Mouse (Mus musculus) neutrophil, adult 5-6 weeks (primary cell): ENCODE results near the gene Foxo1. TPM values are rescaled to one million over a fixed set of nuclear protein-coding genes. Genes with fewer than 3 reads are reported as not detected.

Source experiments
- ATAC-seq: fragments of 151-379, 151-347 bp; 2 replicates; pipeline ENCODE4 v1.8.0; 2017; ENCODE audit warnings: mild to moderate bottlenecking, moderate TSS enrichment; ENCODE audit not compliant: insufficient number of reproducible peaks, poor library complexity, low FRiP score, severe bottlenecking; ENCODE audit errors: extremely low read depth
- total RNA-seq: library from RNA; stranded (forward); fragments of 200-1000 nt; gene quantifications from 2 replicates; pipeline ENCODE4 v1.2.3, GENCODE M21; 2017

The Foxo1 gene
- 23.4 and 23.7 TPM in 2 replicates for total RNA-seq

DNA sequence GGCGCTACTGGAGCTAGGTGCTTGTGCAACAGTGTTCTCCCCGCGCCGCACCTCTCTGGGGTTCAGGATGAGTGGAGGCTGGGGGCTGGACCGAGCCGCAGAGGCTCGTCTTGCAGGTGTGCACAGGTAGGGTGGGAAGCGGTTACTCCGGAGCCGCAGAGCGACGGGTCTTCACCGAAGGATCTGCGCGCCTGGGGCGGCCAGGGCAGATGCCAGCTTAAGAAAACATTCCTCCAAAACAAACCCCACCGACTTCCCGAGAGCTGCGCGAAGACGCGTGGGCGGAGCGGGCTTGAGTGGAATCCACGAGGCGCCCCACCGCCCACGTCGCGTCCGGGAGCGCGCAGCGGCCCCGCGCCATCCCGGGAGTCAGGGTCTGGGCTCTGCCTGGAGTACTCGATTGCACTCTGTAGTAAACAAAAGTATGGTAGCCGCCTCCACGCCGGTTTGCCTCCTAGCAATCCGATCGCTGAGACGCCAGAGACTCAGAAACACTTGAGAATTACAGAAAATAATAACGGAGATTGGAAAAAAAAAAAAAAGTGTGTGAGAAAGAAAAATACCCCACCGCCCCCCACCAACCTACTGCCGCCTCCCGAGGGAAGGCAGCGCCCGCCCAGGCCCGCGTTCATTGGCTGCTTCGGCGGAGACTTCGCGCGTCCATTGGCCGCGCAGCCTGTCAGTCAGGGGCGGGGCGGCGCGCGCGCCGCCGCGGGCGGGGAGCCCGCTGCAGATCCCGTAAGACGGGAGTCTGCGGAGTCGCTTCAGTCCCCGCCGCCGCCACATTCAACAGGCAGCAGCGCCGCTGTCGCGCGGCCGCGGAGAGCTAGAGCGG lies at the start of gene Foxo1:
Gene Foxo1 (plus strand): TSS at position 685 of the 835 bp plus-strand sequence.
- ATAC-seq: peak; percentile 51

- no peak for ATAC-seq
Observed at GRCm38 (mm10) chr3:52218864-52219263, 49.3 kb upstream of the Foxo1 start.

DNA sequence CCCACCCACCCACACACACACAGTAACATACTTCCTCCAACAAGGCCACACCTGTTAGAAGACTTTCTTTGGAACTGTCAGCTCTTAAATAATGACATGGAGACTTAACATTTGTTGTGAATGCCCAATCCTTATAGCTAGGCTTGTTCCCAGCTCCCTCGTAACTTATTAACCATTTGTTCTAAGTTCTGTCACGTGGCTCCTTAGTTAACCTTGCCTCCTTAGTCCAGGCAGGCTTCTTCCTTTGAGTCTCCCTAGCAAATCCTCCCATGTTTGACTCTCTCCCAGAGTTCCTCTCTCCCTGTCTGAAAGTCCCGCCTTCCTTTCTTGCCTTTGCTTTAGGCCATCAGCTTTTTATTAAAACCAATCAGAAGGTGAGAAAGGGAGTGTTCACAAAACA lies 47.1 kb upstream of the Foxo1 start:
- no peak for ATAC-seq

- ATAC-seq: no peak
Observed at GRCm38 (mm10) chr3:52221931-52222330, 46.2 kb upstream of the Foxo1 start.

DNA sequence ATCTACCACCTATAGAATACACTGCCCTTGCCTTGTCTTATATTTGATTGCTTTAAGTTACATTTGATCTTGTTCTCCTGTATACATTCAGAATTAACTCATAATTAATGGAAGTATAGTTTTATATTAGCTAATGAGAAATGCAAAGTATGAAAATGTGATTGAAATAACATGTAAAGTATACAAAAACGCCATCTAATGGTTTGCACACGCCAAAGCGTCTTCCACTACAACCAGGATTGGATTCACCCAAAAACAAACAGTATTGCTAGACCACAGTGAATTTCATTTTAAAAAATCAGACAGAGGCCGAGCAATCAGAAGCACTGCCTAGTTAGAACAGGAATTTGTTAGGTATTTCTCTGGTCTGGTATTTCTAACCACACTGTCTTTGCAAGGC lies 31.6 kb upstream of the Foxo1 start:
- no peak for ATAC-seq

DNA sequence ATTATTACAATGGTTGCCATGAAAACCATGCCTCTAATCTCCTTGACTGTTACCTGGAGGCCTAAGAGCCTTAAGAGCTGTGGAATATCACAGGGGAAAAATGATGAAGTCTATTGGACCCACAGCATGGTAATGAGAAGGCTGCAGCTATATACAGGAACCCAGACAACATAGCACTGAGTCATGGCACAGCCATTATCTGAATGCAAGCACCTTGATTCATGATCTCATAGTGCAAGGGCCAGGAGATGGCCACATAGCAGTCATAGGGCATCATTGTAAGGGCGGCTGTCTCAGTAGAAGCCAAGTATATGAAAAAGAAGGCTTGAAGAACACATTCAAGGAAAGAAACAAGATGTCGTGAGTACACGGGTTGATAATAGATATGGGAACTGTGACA lies 31.0 kb upstream of the Foxo1 start:
- no peak for ATAC-seq

DNA sequence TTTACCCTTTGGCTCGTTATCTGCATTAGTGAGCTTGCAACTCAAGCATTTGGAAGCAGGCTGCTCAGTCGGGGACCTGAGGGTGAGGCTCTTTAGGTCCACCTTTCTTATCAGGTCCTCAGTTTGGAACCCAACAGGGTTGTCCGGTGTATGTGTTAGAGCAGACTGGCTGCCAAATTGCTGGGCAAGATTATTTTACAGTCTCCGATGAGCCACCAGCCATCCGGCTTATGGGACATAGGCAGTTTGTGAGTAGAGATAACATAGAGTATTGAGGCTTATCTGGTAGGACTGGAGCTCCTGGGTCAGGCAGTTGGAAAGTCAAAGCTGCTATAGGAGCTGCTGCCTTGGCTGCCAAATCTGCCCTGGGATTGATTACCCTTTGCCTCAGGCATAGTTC lies 27.1 kb upstream of the Foxo1 start:
- no peak for ATAC-seq

GRCm38 (mm10) chr3:52242457-52243105 lies 25.6 kb upstream of the Foxo1 start:
- peak; percentile 60; the same call in 1 of the 2 replicates for ATAC-seq

DNA sequence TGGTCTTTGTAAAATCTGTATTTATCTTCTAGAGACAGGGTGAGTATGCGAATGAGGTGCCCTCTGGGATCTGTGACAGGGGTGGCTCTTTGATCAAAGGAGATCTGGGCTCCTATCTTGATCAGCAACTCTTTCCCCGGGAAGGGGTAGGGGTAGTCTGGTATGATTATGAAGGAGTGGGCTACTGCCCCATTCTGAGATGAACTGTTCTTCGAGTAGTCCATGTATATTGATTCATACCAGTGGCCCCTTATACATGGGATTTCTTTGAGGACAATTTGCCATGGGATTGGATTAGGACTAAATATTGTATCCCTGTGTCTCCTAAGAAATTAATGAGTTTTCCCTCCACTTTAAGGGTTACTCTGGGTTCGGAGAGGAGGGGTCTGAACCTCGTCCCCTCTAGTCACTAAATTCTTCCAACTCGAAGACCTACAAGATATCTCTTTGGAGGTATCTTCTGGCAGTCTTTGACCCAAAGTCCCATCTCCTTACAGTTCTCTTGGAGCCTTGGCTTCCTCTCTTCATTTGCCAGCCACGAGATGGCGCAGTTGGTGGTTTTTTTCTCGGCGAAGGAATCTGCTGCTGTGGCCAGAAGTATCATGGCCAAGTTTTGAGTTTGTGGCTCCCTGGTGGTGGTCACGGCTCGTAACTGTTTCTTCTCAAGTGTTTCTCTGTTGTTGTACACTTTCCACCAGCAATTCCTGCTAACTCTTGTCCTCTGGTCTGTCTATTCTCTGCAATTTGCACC lies 24.7 kb upstream of the Foxo1 start:
- ATAC-seq: no peak

DNA sequence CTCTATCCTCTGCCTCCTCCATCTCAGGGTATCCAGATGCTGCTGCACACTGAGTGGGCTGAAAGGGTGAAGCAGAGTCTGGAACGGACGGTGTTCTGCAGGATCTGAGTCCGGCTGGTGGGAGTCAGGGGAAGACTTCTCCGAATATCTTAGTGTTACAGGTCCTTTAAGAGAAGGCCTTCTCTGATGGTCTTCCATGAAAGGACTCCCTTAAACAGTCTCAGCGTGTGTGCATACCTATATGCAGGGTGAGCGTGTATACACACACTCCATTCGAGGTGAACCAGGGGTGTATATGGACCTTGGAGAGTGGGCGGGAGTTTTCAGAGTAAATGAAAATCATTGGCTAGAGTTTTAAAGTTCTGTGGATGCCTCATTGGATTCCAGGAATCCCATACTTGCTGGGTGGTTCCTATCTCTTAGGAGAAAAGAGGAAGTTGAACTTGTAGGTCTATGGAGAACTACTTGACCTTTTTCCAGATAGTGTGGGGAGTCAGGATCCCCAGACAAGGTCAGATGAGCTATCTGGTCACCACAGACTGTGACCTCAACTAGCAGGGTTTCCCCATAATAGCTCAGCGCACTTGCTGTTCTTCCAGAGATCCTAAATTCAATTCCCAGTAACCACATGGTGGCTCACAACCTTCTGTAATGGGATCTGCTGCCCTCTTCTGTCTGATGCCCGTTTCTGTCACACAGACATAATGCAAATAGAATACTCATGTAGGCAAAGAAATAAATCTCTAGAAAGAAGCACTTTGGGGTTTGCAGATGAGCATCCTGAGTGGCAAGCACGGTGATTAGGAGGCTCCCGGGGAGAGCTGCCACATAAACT lies 21.9 kb upstream of the Foxo1 start:
- no peak for ATAC-seq

DNA sequence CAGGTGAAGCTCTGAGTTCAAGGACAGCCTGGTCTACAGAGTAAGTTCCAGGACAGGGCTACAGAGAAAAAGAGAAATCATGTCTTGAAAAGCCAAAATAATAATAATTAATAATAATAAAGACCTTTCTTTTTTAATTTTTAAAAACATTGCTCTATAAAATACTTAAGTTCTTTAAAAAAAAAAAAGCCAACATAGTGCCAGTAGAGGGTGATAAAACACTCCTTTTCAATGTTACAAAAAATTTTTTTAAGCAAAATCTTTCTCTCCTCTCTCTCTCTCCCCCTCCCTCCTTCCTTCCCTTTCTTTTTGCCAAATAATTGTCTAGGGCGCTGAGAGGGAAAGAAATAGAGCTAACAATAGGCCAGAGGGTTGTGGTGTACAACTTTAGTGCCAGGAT lies 17.0 kb upstream of the Foxo1 start:
- no peak for ATAC-seq

DNA sequence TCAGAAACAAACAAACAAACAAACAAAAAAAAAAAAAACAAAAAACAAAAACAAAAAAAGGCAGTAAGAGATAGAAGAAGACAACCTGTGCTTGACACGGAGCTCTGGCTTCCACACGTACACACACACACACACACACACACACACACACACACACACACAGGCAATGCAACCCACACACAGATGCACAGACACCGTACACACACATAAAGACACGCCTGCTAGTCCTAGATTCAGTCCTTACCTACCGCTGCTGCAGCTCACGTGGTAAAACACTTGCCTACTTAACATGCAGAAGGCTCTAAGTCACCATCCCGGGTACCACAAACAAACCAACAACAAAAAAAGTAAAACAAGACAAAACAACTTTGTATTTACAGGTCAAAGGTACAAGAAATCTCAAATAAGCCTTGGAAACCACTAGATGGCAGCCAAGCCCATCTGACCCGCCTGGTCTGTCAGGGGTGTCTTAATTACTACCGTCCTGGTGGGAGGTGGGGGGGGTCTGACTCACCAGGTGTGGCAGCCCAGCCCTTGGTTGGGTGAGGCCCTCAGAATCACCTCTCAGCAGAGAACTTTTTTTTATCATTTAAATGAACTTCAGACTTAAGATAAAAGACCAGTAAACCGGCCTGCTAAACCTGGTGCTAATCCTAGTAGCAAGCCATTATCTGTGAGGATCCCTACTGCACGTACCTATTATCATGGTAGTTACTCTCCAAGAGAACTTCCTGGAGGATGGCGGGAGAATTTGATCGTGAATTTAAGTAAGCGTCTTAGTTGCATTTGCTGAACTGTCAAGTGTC lies 14.3 kb upstream of the Foxo1 start:
- ATAC-seq: no peak

- no peak for ATAC-seq
Observed at GRCm38 (mm10) chr3:52254496-52254895, 13.6 kb upstream of the Foxo1 start.

DNA sequence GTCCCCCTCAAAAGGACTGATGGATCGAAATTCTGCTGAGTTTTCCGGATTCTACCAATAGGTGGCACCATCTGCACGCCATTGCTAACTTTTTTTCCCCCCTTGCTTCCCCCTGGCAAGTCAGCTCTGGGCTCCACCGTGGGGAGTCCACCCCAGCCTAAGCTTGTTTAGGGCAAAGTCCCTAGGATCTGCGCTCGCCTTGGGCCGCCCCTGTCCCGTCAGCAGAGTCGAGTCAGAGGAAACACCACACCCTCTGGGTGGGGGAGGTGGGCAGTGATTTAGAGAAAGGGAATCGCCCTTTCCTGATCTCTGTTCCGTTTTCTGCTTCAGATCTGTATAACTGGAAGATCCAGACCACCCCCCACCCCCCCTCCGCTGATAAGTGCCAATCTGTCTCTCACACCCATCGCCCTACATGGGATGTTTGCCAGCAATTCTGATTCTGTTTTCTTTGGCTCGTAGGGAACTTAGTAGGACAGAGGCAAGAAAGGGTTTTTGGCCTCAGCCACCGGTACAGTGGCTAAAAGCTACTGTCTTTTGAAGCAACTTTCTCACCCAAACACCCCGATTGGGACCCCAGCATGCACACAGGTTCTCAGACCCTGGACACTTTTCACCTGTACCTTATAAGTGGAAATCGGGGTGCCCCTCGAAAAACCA lies 10.2 kb upstream of the Foxo1 start:
- ATAC-seq: peak; percentile 37; the same call in 1 of the 2 replicates

- no peak for ATAC-seq
Observed at GRCm38 (mm10) chr3:52258532-52258931, 9.6 kb upstream of the Foxo1 start.

GRCm38 (mm10) chr3:52262431-52263161 lies 5.5 kb upstream of the Foxo1 start:
- peak; percentile 75; the same call in 1 of the 2 replicates for ATAC-seq

DNA sequence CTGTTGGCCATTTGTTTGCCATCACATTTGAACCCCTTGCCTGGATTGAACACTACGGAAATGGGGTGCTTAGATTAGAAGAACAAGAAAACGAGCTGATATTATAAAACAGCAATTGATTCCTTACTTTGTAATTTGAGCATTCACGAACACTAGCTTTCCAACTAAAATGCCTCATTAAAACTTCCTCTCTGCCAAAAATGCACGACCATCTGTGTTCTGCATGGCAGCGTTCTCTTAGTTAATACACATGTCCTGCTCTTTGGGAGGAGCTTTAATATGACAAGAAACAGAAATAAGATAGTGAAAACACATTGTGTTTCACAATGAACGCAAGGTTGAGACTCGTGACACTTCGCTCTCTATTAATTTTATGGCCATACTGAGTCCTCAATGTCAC lies 3.8 kb upstream of the Foxo1 start:
- no peak for ATAC-seq
